Mouse (Mus musculus) ES-E14 (cell line): ENCODE results near the gene Chd4. TPM values are rescaled to one million over a fixed set of nuclear protein-coding genes. Genes with fewer than 3 reads are reported as not detected.

Experiments used
- DNase-seq: peaks from one replicate; pipeline ENCODE4 v3.0.0-alpha.2; 2013; ENCODE audit warnings: low read depth, low spot score
- H3K27ac ChIP-seq: 2 replicates; pipeline ENCODE4 v1.5.1; 2012; ENCODE audit warnings: low read depth, mild to moderate bottlenecking, low read length, moderate library complexity, mixed read lengths; ENCODE audit not compliant: poor library complexity, insufficient read depth, severe bottlenecking
- H3K36me3 ChIP-seq: 2 replicates; pipeline ENCODE4 v1.6.1; 2012; ENCODE audit warnings: mild to moderate bottlenecking, low read length, moderate library complexity, mixed read lengths; ENCODE audit not compliant: control insufficient read depth, poor library complexity, insufficient read depth, severe bottlenecking
- H3K4me1 ChIP-seq, 2 experiments: fragments of 150-350 bp in 1 of 2; sonication (generic) in 1 of 2; 2 replicates each; pipeline ENCODE4 v1.6.1; 2012; ENCODE audit warnings: low read length in 2 of 2, mild to moderate bottlenecking in 1 of 2, mixed read lengths in 1 of 2; ENCODE audit not compliant: control insufficient read depth in 2 of 2, insufficient read depth in 2 of 2, poor library complexity in 1 of 2
- H3K4me3 ChIP-seq, 2 experiments: fragments of 150-350 bp in 1 of 2; sonication (generic) in 1 of 2; 2 replicates each; pipeline ENCODE4 v1.5.1; 2012; ENCODE audit warnings: low read length in 2 of 2, low read depth in 1 of 2, mild to moderate bottlenecking in 1 of 2, mixed read lengths in 1 of 2; ENCODE audit not compliant: insufficient read depth in 1 of 2, poor library complexity in 1 of 2, severe bottlenecking in 1 of 2
- H3K9ac ChIP-seq: 2 replicates; pipeline ENCODE4 v1.6.1; 2012; ENCODE audit warnings: low read depth, mild to moderate bottlenecking, low read length, mixed read lengths; ENCODE audit not compliant: poor library complexity, insufficient read depth, severe bottlenecking
- H3K9me3 ChIP-seq: fragments of 150-350 bp; sonication (generic); 2 replicates; pipeline ENCODE4 v1.6.1; 2012; ENCODE audit warnings: low read depth, mild to moderate bottlenecking, low read length; ENCODE audit not compliant: control insufficient read depth, insufficient read depth
- CHD2 ChIP-seq: IDR thresholded peaks from 2 replicates; pipeline ENCODE4 v1.6.1; 2014; ENCODE audit warnings: mild to moderate bottlenecking, low read depth, low read length, inconsistent platforms
- HCFC1 ChIP-seq: IDR thresholded peaks from 2 replicates; pipeline ENCODE4 v1.6.1; 2012; ENCODE audit warnings: low read length, inconsistent platforms, borderline replicate concordance; ENCODE audit not compliant: insufficient read depth
- MAFK ChIP-seq: IDR thresholded peaks from 2 replicates; pipeline ENCODE4 v1.6.1; 2014; ENCODE audit warnings: mild to moderate bottlenecking, low read depth, low read length, inconsistent platforms; ENCODE audit not compliant: insufficient read depth
- ZC3H11A ChIP-seq: IDR thresholded peaks from 2 replicates; pipeline ENCODE4 v1.6.1; 2012; ENCODE audit warnings: low read depth, mild to moderate bottlenecking, inconsistent platforms, low read length, borderline replicate concordance
- ZNF384 ChIP-seq: IDR thresholded peaks from 2 replicates; pipeline ENCODE4 v1.6.1; 2012; ENCODE audit warnings: low read depth, low read length, inconsistent platforms
- in situ Hi-C, 2 experiments: fragments of 600-800 bp; cut with MboI; formaldehyde crosslinking; loops; one replicate each; pipeline ENCODE4 v1.15.1; 2025; ENCODE audit warnings: low sequenced_read_pairs in 2 of 2, inconsistent platforms in 1 of 2; ENCODE audit not compliant: unreplicated experiment in 2 of 2
- total RNA-seq: library from RNA; depleted of rRNA; stranded (reverse); fragments of 300-350 nt; gene quantifications from 2 replicates; pipeline ENCODE4 v1.2.3, GENCODE M21; 2012

Chd4 gene
- total RNA-seq, 1 experiment = 344 TPM

GRCm38 (mm10) chr6:125089521-125090321 is 6.1 kb upstream of the Chd4 start:
- no peaks in the 10 kb centered on the region for H3K9me3 ChIP-seq
- H3K36me3 ChIP-seq = no peaks in the 10 kb centered on the region
- H3K4me3 ChIP-seq = peak overlapping the region; percentile 44 to 49
- H3K9ac ChIP-seq = peak overlapping the region; percentile 38
- H3K27ac ChIP-seq = peak overlapping the region; percentile 71
- TF ChIP-seq CHD2 (no peak), ZNF384 (no peak), HCFC1 (no peak), ZC3H11A (no peak)
- no peak for DNase-seq
- in situ Hi-C loops = no loop called here
- peaks cover 0 to 25% of the 10 kb centered on the region in 2 experiments; a peak in 3 of 4 replicates for H3K4me1 ChIP-seq

DNA sequence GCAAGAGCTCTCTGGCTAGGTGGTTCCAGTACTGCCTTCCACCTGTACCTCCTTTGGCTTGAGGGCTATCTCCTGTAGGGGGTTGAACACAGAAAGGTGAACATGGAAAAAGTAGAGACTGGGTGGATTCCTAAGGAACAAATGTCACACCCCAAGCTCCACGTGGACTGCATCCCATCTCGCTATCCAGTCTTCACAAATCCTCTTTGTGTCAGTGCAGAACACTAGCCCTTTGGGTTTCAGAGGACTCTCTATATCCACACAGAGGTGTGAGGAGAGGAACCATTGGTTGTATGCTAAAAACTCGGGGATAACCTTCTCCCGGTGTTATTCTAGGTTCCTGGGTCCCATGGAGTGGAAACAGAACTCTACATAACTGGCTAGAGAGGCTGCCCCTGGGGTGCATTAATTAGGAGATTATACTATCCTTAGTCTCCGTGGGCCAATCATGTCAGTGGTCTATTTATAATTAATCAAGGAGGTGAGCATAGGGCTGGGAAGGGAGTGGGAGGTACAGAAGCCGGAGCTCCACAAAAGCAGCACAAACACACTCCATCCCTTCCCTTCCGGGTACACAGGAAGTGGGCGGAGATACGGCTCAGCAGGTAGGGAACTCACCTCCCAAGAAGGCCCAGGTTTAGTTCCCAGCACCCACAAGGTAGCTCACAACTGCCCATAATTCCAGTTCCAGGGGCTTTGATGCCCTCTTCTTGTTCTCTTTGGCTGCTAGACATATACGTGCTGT is 5.3 kb upstream of the Chd4 start:
- Histone ChIP-seq H3K4me3 (peak overlapping the region; percentile 44 to 49), H3K9me3 (no peaks in the 10 kb centered on the region), H3K4me1 (peaks cover 0 to 25% of the 10 kb centered on the region in 2 experiments; a peak in 3 of 4 replicates), H3K9ac (peak overlapping the region; percentile 38; the same call in 1 of the 2 replicates), H3K36me3 (no peaks in the 10 kb centered on the region), H3K27ac (peak overlapping the region; percentile 85; the same call in 1 of the 2 replicates)
- no peak for DNase-seq
- in situ Hi-C loops = no loop called here
- TF ChIP-seq HCFC1 (no peak), ZNF384 (no peak), CHD2 (no peak), MAFK (no peak), ZC3H11A (no peak)

- TF ChIP-seq ZC3H11A = no peak
- no peak for TF ChIP-seq HCFC1
- no peak for TF ChIP-seq MAFK
- TF ChIP-seq CHD2 = no peak
- TF ChIP-seq ZNF384 = no peak
- no peak overlapping the region for H3K4me3 ChIP-seq
- no peak for DNase-seq
- no peak overlapping the region for H3K9ac ChIP-seq
- no peaks in the 10 kb centered on the region for H3K36me3 ChIP-seq
- H3K9me3 ChIP-seq = no peaks in the 10 kb centered on the region
- peaks cover 0 to 21% of the 10 kb centered on the region in 2 experiments; a peak in 3 of 4 replicates for H3K4me1 ChIP-seq
- in situ Hi-C loops = no loop called here
- H3K27ac ChIP-seq = no peak overlapping the region; the same call in 1 of the 2 replicates
These were observed 3.4 kb upstream of the Chd4 start for GRCm38 (mm10) chr6:125092372-125092771.

GRCm38 (mm10) chr6:125094843-125095242 is 938 bp upstream of the Chd4 start:
- H3K4me3 ChIP-seq = no peak overlapping the region
- DNase-seq = no peak
- peaks cover 19% of the 10 kb centered on the region for H3K36me3 ChIP-seq
- in situ Hi-C loops = no loop called here
- no peak overlapping the region for H3K9ac ChIP-seq
- H3K4me1 ChIP-seq = peaks cover 0 to 29% of the 10 kb centered on the region in 2 experiments; a peak in 2 of 4 replicates
- no peak overlapping the region for H3K27ac ChIP-seq
- H3K9me3 ChIP-seq = no peaks in the 10 kb centered on the region
- no peak for TF ChIP-seq ZNF384
- TF ChIP-seq HCFC1 = no peak
- no peak for TF ChIP-seq ZC3H11A
- no peak for TF ChIP-seq CHD2
- no peak for TF ChIP-seq MAFK
